Mouse (Mus musculus) lung, embryonic 15.5 days (tissue): ENCODE results near the gene Fads6. TPM values are rescaled to one million over a fixed set of nuclear protein-coding genes. Genes with fewer than 3 reads are reported as not detected.

Source experiments
- ATAC-seq: fragments of 200-750 bp; cut with Nextera tagmentation; 2 replicates; pipeline ENCODE4 v1.8.0; 2017; ENCODE audit warnings: moderate number of reproducible peaks, borderline replicate concordance; ENCODE audit not compliant: low FRiP score, low TSS enrichment; ENCODE audit errors: extremely low read depth
- H3K27ac ChIP-seq: fragments of 300-500 bp; sonication (generic); 2 replicates; pipeline ENCODE4 v1.5.1; 2015; ENCODE audit warnings: moderate library complexity, mild to moderate bottlenecking, inconsistent platforms
- H3K27me3 ChIP-seq: fragments of 300-500 bp; sonication (generic); 2 replicates; pipeline ENCODE4 v1.6.1; 2015; ENCODE audit warnings: inconsistent platforms
- H3K36me3 ChIP-seq: fragments of 300-500 bp; sonication (generic); 2 replicates; pipeline ENCODE4 v1.6.1; 2015; ENCODE audit warnings: inconsistent platforms
- H3K4me1 ChIP-seq: fragments of 300-500 bp; sonication (generic); 2 replicates; pipeline ENCODE4 v1.6.1; 2015; ENCODE audit warnings: inconsistent platforms
- H3K4me2 ChIP-seq: fragments of 300-500 bp; sonication (generic); 2 replicates; pipeline ENCODE4 v1.6.1; 2015; ENCODE audit warnings: inconsistent platforms, mild to moderate bottlenecking, moderate library complexity
- H3K4me3 ChIP-seq: fragments of 300-500 bp; sonication (generic); 2 replicates; pipeline ENCODE4 v1.5.1; 2015; ENCODE audit warnings: mild to moderate bottlenecking, inconsistent platforms
- H3K9ac ChIP-seq: fragments of 300-500 bp; sonication (generic); 2 replicates; pipeline ENCODE4 v1.6.1; 2015; ENCODE audit warnings: inconsistent platforms
- H3K9me3 ChIP-seq: fragments of 300-500 bp; sonication (generic); 2 replicates; pipeline ENCODE4 v1.6.1; 2016; ENCODE audit warnings: inconsistent platforms
- WGBS: fragments of 180-500 bp; shearing (Covaris S2); methylation state at CpG from one replicate; pipeline ENCODE4 v1.1.7; 2015; 5-methylcytosine and 5-hydroxymethylcytosine counted together
- polyA plus RNA-seq: library from polyadenylated mRNA; unstranded; fragments of >200 nt; fragmentation: Nextera tagmentation; extraction: Ambion mirVana; gene quantifications from 2 replicates; pipeline ENCODE4 v1.2.1, GENCODE M21; 2015

The Fads6 gene
- polyA plus RNA-seq, 1 experiment from 2014 or later = 0.32 TPM

GRCm38 (mm10) chr11:115285282-115285681, 12.2 kb downstream of the Fads6 start:
- peaks cover 7% of the 10 kb centered on the region; the same call in 1 of the 2 replicates for H3K4me1 ChIP-seq
- no peak overlapping the region for H3K4me2 ChIP-seq
- H3K9ac ChIP-seq = no peak overlapping the region
- no peaks in the 10 kb centered on the region for H3K36me3 ChIP-seq
- whole genome bisulfite sequencing = 53% methylated on average over 4 of the region's 4 CpGs
- H3K9me3 ChIP-seq = no peaks in the 10 kb centered on the region
- H3K27me3 ChIP-seq = no peaks in the 10 kb centered on the region
- H3K4me3 ChIP-seq = no peak overlapping the region
- no peak overlapping the region for H3K27ac ChIP-seq
- no peak for ATAC-seq

GRCm38 (mm10) chr11:115283891-115284620, 13.4 kb downstream of the Fads6 start:
- WGBS = 82% methylated on average over 12 of the region's 12 CpGs
- no peaks in the 10 kb centered on the region for H3K9me3 ChIP-seq
- no peak overlapping the region for H3K4me2 ChIP-seq
- H3K4me3 ChIP-seq = no peak overlapping the region
- H3K36me3 ChIP-seq = no peaks in the 10 kb centered on the region
- H3K4me1 ChIP-seq = no peaks in the 10 kb centered on the region
- no peaks in the 10 kb centered on the region for H3K27me3 ChIP-seq
- no peak for ATAC-seq
- H3K9ac ChIP-seq = no peak overlapping the region
- no peak overlapping the region for H3K27ac ChIP-seq

- Histone ChIP-seq H3K4me1 (no peaks in the 10 kb centered on the region), H3K27me3 (no peaks in the 10 kb centered on the region), H3K27ac (no peak overlapping the region), H3K36me3 (no peaks in the 10 kb centered on the region), H3K9ac (no peak overlapping the region), H3K4me2 (no peak overlapping the region), H3K4me3 (no peak overlapping the region), H3K9me3 (no peaks in the 10 kb centered on the region)
- WGBS = 58% methylated on average over 9 of the region's 9 CpGs
- ATAC-seq = no peak
These were observed 14.0 kb downstream of the Fads6 start for GRCm38 (mm10) chr11:115283486-115283765.

- no peaks in the 10 kb centered on the region for H3K36me3 ChIP-seq
- ATAC-seq = no peak
These were observed 14.6 kb downstream of the Fads6 start for GRCm38 (mm10) chr11:115282723-115283485.

GRCm38 (mm10) chr11:115282295-115282694, 15.2 kb downstream of the Fads6 start:
- Histone ChIP-seq H3K9ac (no peak overlapping the region), H3K9me3 (no peaks in the 10 kb centered on the region), H3K27me3 (no peaks in the 10 kb centered on the region), H3K4me1 (peaks cover 7% of the 10 kb centered on the region), H3K4me2 (no peak overlapping the region), H3K4me3 (no peak overlapping the region), H3K27ac (no peak overlapping the region), H3K36me3 (no peaks in the 10 kb centered on the region)
- no peak for ATAC-seq
- 51% methylated on average over 8 of the region's 8 CpGs for WGBS

More at GRCm38 (mm10) chr11:115282723-115283485, 14.6 kb downstream of the Fads6 start:
- Histone ChIP-seq H3K27me3 (no peaks in the 10 kb centered on the region), H3K4me2 (no peak overlapping the region), H3K27ac (no peak overlapping the region), H3K4me3 (no peak overlapping the region), H3K9me3 (no peaks in the 10 kb centered on the region), H3K4me1 (peaks cover 2% of the 10 kb centered on the region), H3K9ac (no peak overlapping the region)
- WGBS = 67% methylated on average over 8 of the region's 8 CpGs

- Histone ChIP-seq H3K27ac (no peak overlapping the region), H3K9ac (no peak overlapping the region), H3K4me2 (no peak overlapping the region), H3K27me3 (no peaks in the 10 kb centered on the region), H3K4me3 (no peak overlapping the region), H3K36me3 (no peaks in the 10 kb centered on the region), H3K4me1 (peaks cover 19% of the 10 kb centered on the region), H3K9me3 (no peaks in the 10 kb centered on the region)
- no peak for ATAC-seq
- 44% methylated on average over 1 of the region's 1 CpGs for WGBS
These were observed 17.7 kb downstream of the Fads6 start for GRCm38 (mm10) chr11:115279726-115280125.

- Histone ChIP-seq H3K4me1 (peaks cover 19% of the 10 kb centered on the region), H3K27me3 (no peaks in the 10 kb centered on the region), H3K4me2 (peak overlapping the region; percentile 81; the same call in 1 of the 2 replicates), H3K4me3 (peak overlapping the region; percentile 63; the same call in 1 of the 2 replicates), H3K36me3 (no peaks in the 10 kb centered on the region), H3K27ac (no peak overlapping the region), H3K9ac (no peak overlapping the region), H3K9me3 (no peaks in the 10 kb centered on the region)
- WGBS = 71% methylated on average over 6 of the region's 6 CpGs
- no peak for ATAC-seq
These were observed 19.3 kb downstream of the Fads6 start for GRCm38 (mm10) chr11:115278176-115278575.

GRCm38 (mm10) chr11:115277604-115277975, 19.9 kb downstream of the Fads6 start:
- peak overlapping the region; percentile 81 for H3K4me2 ChIP-seq
- H3K9ac ChIP-seq = peak overlapping the region; percentile 60
- peak overlapping the region; percentile 83 for H3K27ac ChIP-seq
- no peaks in the 10 kb centered on the region for H3K27me3 ChIP-seq
- 21% methylated on average over 7 of the region's 7 CpGs for WGBS
- no peak for ATAC-seq
- H3K4me3 ChIP-seq = peak overlapping the region; percentile 63
- no peaks in the 10 kb centered on the region for H3K9me3 ChIP-seq
- no peaks in the 10 kb centered on the region for H3K36me3 ChIP-seq
- peaks cover 19% of the 10 kb centered on the region for H3K4me1 ChIP-seq

GRCm38 (mm10) chr11:115276780-115277603, 20.5 kb downstream of the Fads6 start, which contains the start of gene Fdxr:
Gene Fdxr, minus strand, starts transcription at chr11:115277050.
- Histone ChIP-seq H3K27ac (peak within 1 kb of the TSS; percentile 83), H3K9ac (peak within 1 kb of the TSS; percentile 75), H3K36me3 (no peaks in the 10 kb centered on the region), H3K27me3 (0 out of 2 replicates have a peak, but pooled peaks cover under 1% of the 10 kb centered on the region), H3K4me2 (peak within 1 kb of the TSS; percentile 93), H3K9me3 (no peaks in the 10 kb centered on the region), H3K4me1 (peaks cover 19% of the 10 kb centered on the region), H3K4me3 (peak within 1 kb of the TSS; percentile 63)
- WGBS = under 1% methylated on average over 42 of the region's 42 CpGs
- ATAC-seq = peak; percentile 97

GRCm38 (mm10) chr11:115275954-115276353, 21.5 kb downstream of the Fads6 start:
- 52% methylated on average over 3 of the region's 3 CpGs for WGBS
- Histone ChIP-seq H3K9me3 (no peaks in the 10 kb centered on the region), H3K4me1 (peaks cover 19% of the 10 kb centered on the region)

GRCm38 (mm10) chr11:115275509-115275908, 22.0 kb downstream of the Fads6 start:
- H3K4me1 ChIP-seq = peaks cover 19% of the 10 kb centered on the region
- WGBS = 61% methylated on average over 6 of the region's 6 CpGs
- peak overlapping the region; percentile 93; the same call in 1 of the 2 replicates for H3K4me2 ChIP-seq
- 0 out of 2 replicates have a peak, but pooled peaks cover 4% of the 10 kb centered on the region for H3K27me3 ChIP-seq
- no peaks in the 10 kb centered on the region for H3K9me3 ChIP-seq
- no peak overlapping the region for H3K27ac ChIP-seq
- H3K9ac ChIP-seq = no peak overlapping the region
- no peaks in the 10 kb centered on the region for H3K36me3 ChIP-seq
- no peak for ATAC-seq
- H3K4me3 ChIP-seq = no peak overlapping the region; the same call in 1 of the 2 replicates

More at GRCm38 (mm10) chr11:115275954-115276353, 21.5 kb downstream of the Fads6 start:
- Histone ChIP-seq H3K27me3 (0 out of 2 replicates have a peak, but pooled peaks cover 4% of the 10 kb centered on the region), H3K4me3 (peak overlapping the region; percentile 63), H3K4me2 (peak overlapping the region; percentile 93), H3K27ac (no peak overlapping the region), H3K36me3 (no peaks in the 10 kb centered on the region), H3K9ac (0 out of 2 replicates have a peak overlapping the region, but pooled peaks have one; percentile 75)
- no peak for ATAC-seq
